Mouse (Mus musculus): ENCODE results near the gene Plk3. TPM values are rescaled to one million over a fixed set of nuclear protein-coding genes. Genes with fewer than 3 reads are reported as not detected.

Gene Plk3
- total RNA-seq, 2 experiments from 2014 or later = 17.7 to 19.9 TPM

GRCm38 (mm10) chr4:117124218-117124517 lies 9.6 kb downstream of the Plk3 start:
- intact Hi-C loops (cut with DNase I) = no loop called here
- DNase-seq (ENCODE audit: extremely low spot score in 1 of 2, low spot score in 2 of 2) = no peak

- intact Hi-C loops (cut with DNase I) = no loop called here
- DNase-seq (ENCODE audit: extremely low spot score in 1 of 2, low spot score in 2 of 2) = no peak
Measured at GRCm38 (mm10) chr4:117123546-117124217, 10.1 kb downstream of the Plk3 start.

DNA sequence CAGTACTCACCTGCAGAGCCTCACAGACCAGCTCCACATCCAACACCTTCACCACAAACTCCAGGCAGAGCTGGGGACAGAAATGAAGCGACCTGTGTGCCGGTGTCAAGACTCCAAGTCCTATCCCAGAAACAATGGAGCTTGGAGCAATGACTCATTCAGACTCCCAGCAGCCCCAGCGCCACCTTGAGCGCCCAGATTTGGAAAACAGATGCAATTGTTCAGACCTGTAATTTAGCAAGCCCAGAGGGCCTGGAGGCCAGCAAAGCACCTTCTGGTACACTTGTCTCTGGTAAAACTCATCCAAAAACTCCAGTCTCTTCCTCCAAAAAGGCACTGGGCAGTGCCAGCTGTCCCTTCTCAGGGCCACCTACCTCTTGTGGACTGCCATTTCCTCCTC lies 11.6 kb downstream of the Plk3 start:
- intact Hi-C loops (cut with DNase I) = no loop called here
- DNase-seq (ENCODE audit: extremely low spot score in 1 of 2, low spot score in 2 of 2) = no peak

DNA sequence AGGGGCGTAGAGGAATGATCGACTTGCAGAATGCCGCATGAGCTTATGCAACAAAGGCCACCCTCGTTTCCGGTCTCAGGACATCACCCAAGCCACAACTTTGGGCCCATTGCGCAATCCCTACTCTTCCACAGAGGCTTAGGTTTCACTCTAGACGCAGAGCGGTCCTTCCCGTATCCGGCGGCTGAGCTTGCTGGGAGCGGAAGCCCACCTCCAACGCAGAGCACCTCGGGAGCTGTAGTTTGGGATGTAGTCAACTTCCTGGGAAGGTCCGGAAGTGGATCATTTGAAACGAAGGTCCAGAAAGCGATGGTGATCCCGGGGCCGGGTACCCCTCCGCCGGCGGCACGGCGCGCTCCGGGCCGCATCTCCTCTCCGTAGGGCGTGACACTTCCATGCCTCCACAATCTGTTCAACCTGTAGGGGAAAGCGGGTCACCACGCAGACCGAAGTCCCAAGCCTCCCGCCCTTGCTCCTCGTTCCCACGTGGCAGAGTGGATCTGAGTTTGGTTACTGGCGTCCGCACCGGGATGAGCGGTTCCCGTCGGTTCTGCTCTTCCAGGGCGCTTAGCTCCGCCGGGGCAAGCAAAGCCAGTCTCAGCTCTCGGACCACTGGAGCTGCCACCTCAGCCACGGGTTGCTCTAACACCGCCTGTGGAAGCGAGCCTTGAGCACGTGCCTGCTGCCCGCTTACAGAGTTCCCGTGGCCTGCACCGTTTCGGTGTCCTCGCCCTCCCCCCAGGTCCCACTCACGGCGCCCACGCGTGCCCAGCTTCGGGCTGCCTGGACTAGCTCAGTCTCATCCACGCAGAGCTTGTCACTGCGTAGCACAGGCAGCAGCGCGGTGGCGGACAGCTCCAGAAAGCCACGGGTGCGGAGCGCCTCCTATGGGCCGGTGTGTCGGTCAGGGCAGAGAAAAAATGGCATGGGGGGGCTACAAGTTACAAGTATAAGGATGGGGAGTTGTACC lies 13.0 kb downstream of the Plk3 start:
- intact Hi-C loops (cut with DNase I) = no loop called here
- DNase-seq (ENCODE audit: extremely low spot score in 1 of 2, low spot score in 2 of 2) = peak; percentile 95 to 96

DNA sequence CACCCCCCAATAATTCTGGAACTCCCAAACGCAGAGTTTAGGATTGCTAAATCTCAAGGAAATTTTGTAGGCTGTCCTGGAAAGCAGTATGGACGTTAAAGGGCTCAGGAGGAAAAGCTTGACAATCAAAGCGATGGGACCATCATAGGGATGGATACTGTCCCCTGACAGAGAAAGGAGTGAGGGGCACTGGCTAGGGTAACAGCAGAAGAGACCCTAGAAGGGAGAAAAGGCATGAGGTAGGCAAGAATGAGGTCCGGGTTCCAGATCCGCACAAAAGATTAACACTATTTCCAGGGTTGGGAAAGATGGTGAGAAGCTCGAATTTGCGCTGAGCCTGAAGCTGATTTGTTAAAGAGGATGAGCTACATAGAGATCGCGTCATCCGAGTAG lies 13.7 kb downstream of the Plk3 start:
- no peak for DNase-seq (ENCODE audit: extremely low spot score in 1 of 2, low spot score in 2 of 2)
- intact Hi-C loops (cut with DNase I) = no loop called here

DNA sequence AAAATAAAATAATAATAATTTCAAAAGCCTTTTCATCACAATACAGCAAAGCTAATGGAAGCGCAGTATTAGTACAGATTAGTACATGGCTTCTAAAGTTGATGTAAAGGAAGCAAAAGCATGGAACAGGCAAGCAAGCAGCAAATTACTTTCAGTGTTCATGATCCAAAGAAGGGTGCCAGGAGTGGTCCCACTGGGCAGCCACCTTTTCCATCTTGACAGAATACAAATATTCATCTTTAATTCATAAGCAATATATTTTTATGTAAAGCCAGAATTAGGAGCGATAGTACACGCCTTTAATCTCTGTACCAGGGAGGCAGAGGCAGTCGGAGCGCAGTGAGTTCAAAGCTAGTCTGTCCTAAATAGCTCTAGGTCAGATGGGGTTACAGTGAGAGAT lies 14.1 kb downstream of the Plk3 start:
- no peak for DNase-seq (ENCODE audit: extremely low spot score in 1 of 2, low spot score in 2 of 2)
- intact Hi-C loops (cut with DNase I) = no loop called here

DNA sequence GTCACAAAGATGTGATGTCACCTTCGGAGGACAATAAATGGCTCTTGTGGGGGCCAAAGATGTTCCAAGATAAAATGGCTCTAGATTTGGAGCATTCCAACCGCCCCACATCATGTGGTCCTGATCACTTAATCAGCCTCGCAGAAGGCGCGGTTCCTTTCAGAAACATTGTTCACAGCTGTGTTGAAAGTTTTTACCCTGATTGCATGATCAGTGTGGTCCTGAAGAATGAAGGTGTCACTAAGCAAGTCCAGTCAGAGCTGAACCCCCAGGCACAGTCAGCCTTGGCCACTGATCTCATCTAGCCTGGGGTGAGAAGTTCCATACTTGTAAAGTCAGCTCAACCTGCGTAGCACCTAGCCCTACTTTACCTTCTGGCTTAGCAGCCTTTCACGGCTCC lies 15.8 kb downstream of the Plk3 start:
- intact Hi-C loops (cut with DNase I) = no loop called here
- no peak for DNase-seq (ENCODE audit: extremely low spot score in 1 of 2, low spot score in 2 of 2)

- intact Hi-C loops (cut with DNase I) = no loop called here
- DNase-seq (ENCODE audit: extremely low spot score in 1 of 2, low spot score in 2 of 2) = no peak
Measured at GRCm38 (mm10) chr4:117115592-117115991, 18.2 kb downstream of the Plk3 start.

GRCm38 (mm10) chr4:117113237-117113636 lies 20.5 kb downstream of the Plk3 start:
- DNase-seq (ENCODE audit: extremely low spot score in 1 of 2, low spot score in 2 of 2) = no peak
- intact Hi-C loops (cut with DNase I) = no loop called here

- intact Hi-C loops (cut with DNase I) = no loop called here
- no peak for DNase-seq (ENCODE audit: extremely low spot score in 1 of 2, low spot score in 2 of 2)
Measured at GRCm38 (mm10) chr4:117110985-117111384, 22.8 kb downstream of the Plk3 start.

GRCm38 (mm10) chr4:117110249-117110648 lies 23.5 kb downstream of the Plk3 start:
- intact Hi-C loops (cut with DNase I) = no loop called here
- DNase-seq (ENCODE audit: extremely low spot score in 1 of 2, low spot score in 2 of 2) = no peak

- intact Hi-C loops (cut with DNase I) = no loop called here
- DNase-seq (ENCODE audit: extremely low spot score in 1 of 2, low spot score in 2 of 2) = no peak
Measured at GRCm38 (mm10) chr4:117109330-117109729, 24.4 kb downstream of the Plk3 start.

DNA sequence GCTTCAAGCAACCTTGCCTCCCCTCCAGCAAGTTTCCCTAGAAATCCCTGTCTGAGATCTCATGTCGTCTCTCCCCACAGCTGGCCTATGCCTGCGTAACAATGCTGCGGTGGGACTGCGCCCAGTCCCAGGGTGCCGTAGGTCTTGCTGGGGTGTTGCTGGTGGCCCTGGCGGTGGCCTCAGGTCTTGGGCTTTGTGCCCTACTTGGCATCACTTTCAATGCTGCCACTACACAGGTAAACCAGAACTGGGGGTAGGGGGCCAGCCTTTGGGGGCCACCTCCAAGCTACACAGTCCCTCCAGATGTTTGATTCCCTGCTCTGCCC lies 25.3 kb downstream of the Plk3 start:
- intact Hi-C loops (cut with DNase I) = no loop called here
- no peak for DNase-seq (ENCODE audit: extremely low spot score in 1 of 2, low spot score in 2 of 2)

DNA sequence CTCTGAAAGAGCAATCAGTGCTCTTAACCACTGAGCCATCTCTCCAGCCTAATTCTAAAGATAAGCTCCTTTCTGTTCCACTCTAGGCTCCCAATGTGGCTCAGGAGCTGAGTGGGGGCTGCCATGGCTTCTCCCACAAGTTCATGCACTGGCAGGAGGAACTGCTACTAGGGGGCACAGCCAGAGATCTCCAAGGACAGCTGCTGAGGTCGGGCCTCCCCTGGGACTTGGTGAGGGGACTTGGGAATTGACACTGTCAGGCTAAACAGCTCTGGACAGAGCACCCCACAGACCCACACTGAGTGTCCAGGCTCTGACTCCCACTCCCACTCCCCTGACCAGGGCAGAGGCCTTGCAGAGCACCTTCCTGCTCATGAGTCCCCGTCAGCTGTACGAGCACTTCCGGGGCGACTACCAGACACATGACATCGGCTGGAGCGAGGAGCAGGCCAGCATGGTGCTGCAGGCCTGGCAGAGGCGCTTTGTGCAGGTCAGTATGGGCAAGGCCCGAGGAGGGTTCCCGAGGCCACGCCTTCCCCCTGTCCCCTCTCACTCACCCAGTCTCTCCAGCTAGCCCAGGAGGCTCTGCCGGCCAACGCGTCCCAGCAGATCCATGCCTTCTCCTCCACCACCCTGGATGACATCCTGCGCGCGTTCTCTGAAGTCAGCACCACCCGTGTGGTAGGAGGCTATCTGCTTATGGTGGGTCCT lies 25.8 kb downstream of the Plk3 start:
- intact Hi-C loops (cut with DNase I) = no loop called here
- no peak for DNase-seq (ENCODE audit: extremely low spot score in 1 of 2, low spot score in 2 of 2)

- DNase-seq (ENCODE audit: extremely low spot score in 1 of 2, low spot score in 2 of 2) = peak in 1 of 2 experiments; percentile 29
- intact Hi-C loops (cut with DNase I) = no loop called here
Measured at GRCm38 (mm10) chr4:117105127-117105526, 28.6 kb downstream of the Plk3 start.

GRCm38 (mm10) chr4:117104672-117105071 lies 29.1 kb downstream of the Plk3 start:
- intact Hi-C loops (cut with DNase I) = no loop called here
- peak in 1 of 2 experiments; percentile 34 for DNase-seq (ENCODE audit: extremely low spot score in 1 of 2, low spot score in 2 of 2)

DNA sequence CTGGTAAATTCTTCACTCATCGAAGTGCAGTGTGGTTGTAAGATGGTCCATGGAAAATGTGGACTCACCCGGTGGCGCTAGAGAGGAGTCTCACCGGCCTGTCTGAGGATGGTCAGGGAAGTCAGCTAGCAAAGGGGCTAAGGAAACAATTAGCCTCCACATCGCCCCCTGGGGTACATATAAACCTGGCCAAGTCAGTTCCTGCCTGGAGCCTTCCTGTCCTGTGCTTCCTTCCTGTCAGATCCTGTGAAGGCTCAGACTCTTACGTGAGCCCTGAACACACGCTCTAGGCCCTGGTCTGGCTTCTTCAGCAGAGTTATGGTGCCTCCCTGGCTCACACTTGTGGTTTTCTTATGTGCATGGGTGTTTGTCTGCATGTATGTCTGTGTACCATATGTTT lies 32.5 kb downstream of the Plk3 start:
- intact Hi-C loops (cut with DNase I) = no loop called here
- DNase-seq (ENCODE audit: extremely low spot score in 1 of 2, low spot score in 2 of 2) = peak in 1 of 2 experiments; percentile 72

- intact Hi-C loops (cut with DNase I) = no loop called here
- no peak for DNase-seq (ENCODE audit: extremely low spot score in 1 of 2, low spot score in 2 of 2)
Measured at GRCm38 (mm10) chr4:117100036-117100435, 33.7 kb downstream of the Plk3 start.

DNA sequence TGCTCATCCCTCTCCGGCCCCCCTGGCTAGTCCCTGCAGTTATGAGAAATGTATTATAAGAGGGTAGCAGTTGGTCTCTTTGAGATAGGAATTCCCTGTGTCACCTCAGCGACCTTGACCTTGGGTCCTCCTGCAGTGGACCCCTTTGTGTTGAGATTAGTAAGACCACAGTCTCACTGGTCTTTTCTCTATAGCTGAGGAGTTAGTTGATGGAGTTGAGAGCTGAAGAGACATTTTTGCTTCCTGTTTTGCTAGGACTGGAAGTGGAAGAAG lies 35.1 kb downstream of the Plk3 start:
- intact Hi-C loops (cut with DNase I) = loop anchor here (5.0 kb wide), 1 partner anchor 46 kb away; no protein-coding TSS in a partner anchor
- no peak for DNase-seq (ENCODE audit: extremely low spot score in 1 of 2, low spot score in 2 of 2)

Data from left cerebral cortex, postnatal 10 days (tissue).